Mouse (Mus musculus): ENCODE data around the gene Sgsm3.

DNA sequence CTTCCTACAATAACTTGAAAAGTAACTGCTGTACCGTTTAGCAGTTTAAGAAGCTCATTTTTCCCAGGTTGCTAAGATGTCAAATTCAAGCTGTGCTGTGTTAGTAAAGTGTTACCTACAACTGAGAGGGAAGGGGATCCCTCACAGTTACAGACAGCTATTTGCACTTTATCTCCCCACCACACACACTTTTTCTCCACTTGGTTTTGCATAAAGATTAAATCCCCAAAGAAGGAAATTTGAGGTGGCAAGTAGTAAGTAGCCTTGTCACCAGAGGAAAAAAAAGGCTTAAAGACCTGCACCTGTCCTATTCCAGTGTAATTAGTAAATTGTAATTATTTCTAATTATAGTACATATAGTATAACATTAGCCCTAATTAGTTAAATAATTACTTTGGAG lies 19.5 kb downstream of the Sgsm3 start:
- TF ChIP-seq CTCF (conservative IDR thresholded peaks at IDR 0.05; ENCODE audit: insufficient read depth, insufficient read length, low read depth, low read length) (no peak), POLR2A (IDR thresholded peaks at IDR 0.05; ENCODE audit: low read depth, low read length) (no peak)

Data from kidney, adult 2 months (tissue).